Mouse (Mus musculus) lung, embryonic 16.5 days (tissue): Measurements from ENCODE around the gene Rnf208. TPM values are rescaled to one million over a fixed set of nuclear protein-coding genes. Genes with fewer than 3 reads are reported as not detected.

Source experiments
- ATAC-seq: fragments of 200-750 bp; cut with Nextera tagmentation; 2 replicates; pipeline ENCODE4 v1.8.0; 2017; ENCODE audit warnings: low read depth, mild to moderate bottlenecking, moderate library complexity
- H3K27ac ChIP-seq: fragments of 300-500 bp; sonication (generic); 2 replicates; pipeline ENCODE4 v1.5.1; 2014; ENCODE audit warnings: mild to moderate bottlenecking, control low read depth, low read length
- H3K27me3 ChIP-seq: fragments of 300-500 bp; sonication (generic); 2 replicates; pipeline ENCODE4 v1.6.1; 2014; ENCODE audit warnings: low read depth, low read length, mixed read lengths; ENCODE audit not compliant: control insufficient read depth, insufficient read depth
- H3K36me3 ChIP-seq: fragments of 300-500 bp; sonication (generic); 2 replicates; pipeline ENCODE4 v1.6.1; 2014; ENCODE audit warnings: low read length; ENCODE audit not compliant: control insufficient read depth, insufficient read depth
- H3K4me1 ChIP-seq: fragments of 300-500 bp; sonication (generic); replicated peaks from 2 replicates; pipeline ENCODE4 v1.6.1; 2014; ENCODE audit warnings: low read length, mixed read lengths; ENCODE audit not compliant: control insufficient read depth, insufficient read depth
- H3K4me2 ChIP-seq: fragments of 300-500 bp; sonication (generic); 2 replicates; pipeline ENCODE4 v1.6.1; 2014; ENCODE audit warnings: low read depth, low read length, control low read depth
- H3K4me3 ChIP-seq: fragments of 300-500 bp; sonication (generic); 2 replicates; pipeline ENCODE4 v1.5.1; 2014; ENCODE audit warnings: mild to moderate bottlenecking, low read length, control low read depth
- H3K9ac ChIP-seq: fragments of 300-500 bp; sonication (generic); 2 replicates; pipeline ENCODE4 v1.6.1; 2014; ENCODE audit warnings: low read length, control low read depth
- H3K9me3 ChIP-seq: fragments of 300-500 bp; sonication (generic); 2 replicates; pipeline ENCODE4 v1.6.1; 2016; ENCODE audit warnings: low read length; ENCODE audit not compliant: control insufficient read depth
- WGBS: fragments of 180-500 bp; shearing (Covaris S2); extraction: QIAGEN DNeasy Blood & Tissue Kit; methylation state at CpG from one replicate; pipeline ENCODE4 v1.1.7; 2014; 5-methylcytosine and 5-hydroxymethylcytosine counted together
- polyA plus RNA-seq: library from polyadenylated mRNA; unstranded; fragments of >200 nt; fragmentation: Nextera tagmentation; extraction: Ambion mirVana; gene quantifications from 2 replicates; pipeline ENCODE4 v1.2.1, GENCODE M21; 2015

Rnf208 gene
- polyA plus RNA-seq, 1 experiment from 2014 or later = 9.1 TPM

DNA sequence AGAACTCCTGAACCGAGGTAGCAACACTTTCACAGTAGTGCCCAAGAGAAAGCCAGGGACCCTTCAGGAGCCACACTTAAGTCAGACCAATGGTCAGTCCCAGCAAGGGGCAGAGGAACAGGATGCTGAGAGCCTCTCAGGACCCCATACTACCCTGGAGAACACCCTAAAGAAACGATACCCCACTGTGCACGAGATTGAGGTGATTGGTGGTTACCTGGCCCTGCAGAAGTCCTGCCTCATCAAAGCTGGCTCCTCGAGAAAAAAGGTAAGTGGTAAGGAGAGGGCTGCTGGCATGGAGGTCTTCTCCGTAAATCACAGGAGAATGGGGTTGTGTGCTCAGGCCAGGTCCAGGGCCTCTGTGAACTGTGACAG lies 22.2 kb downstream of the Rnf208 start:
- no peaks in the 10 kb centered on the region for H3K9me3 ChIP-seq

DNA sequence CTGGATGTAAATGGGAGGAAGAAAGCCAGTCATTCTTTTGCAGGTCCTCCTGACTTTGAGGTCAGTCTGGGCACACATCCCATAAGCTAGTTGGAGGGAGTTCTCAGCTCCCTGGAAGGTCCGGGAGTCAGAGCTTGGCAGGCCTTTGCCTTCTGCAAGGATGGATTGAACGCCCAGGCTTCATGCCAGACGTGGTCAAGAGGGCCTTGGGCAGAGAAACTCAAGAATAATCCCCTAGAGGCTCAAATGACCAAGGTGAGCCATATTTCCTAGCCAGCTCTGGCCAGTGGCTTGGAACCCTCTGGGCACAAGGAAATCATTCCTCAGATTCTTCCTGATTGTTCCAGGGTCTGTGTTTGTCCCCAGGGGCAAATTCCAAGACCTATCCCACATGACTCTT lies 22.8 kb downstream of the Rnf208 start:
- Histone ChIP-seq H3K4me2 (0 out of 2 replicates have a peak overlapping the region, but pooled peaks have one; percentile 10), H3K36me3 (peaks cover 2% of the 10 kb centered on the region; the same call in 1 of the 2 replicates), H3K27me3 (peaks cover 5% of the 10 kb centered on the region), H3K9me3 (no peaks in the 10 kb centered on the region), H3K9ac (no peak overlapping the region), H3K4me1 (peaks cover 32% of the 10 kb centered on the region), H3K4me3 (no peak overlapping the region), H3K27ac (no peak overlapping the region)
- 66% methylated on average over 3 of the region's 3 CpGs for WGBS
- no peak for ATAC-seq

More for the DNA sequence above, 22.2 kb downstream of the Rnf208 start:
- ATAC-seq = no peak
- Histone ChIP-seq H3K36me3 (no peaks in the 10 kb centered on the region), H3K27ac (no peak overlapping the region), H3K4me1 (peaks cover 32% of the 10 kb centered on the region), H3K4me3 (no peak overlapping the region), H3K27me3 (peaks cover 5% of the 10 kb centered on the region), H3K9ac (no peak overlapping the region), H3K4me2 (no peak overlapping the region)
- whole genome bisulfite sequencing = 65% methylated on average over 5 of the region's 5 CpGs

DNA sequence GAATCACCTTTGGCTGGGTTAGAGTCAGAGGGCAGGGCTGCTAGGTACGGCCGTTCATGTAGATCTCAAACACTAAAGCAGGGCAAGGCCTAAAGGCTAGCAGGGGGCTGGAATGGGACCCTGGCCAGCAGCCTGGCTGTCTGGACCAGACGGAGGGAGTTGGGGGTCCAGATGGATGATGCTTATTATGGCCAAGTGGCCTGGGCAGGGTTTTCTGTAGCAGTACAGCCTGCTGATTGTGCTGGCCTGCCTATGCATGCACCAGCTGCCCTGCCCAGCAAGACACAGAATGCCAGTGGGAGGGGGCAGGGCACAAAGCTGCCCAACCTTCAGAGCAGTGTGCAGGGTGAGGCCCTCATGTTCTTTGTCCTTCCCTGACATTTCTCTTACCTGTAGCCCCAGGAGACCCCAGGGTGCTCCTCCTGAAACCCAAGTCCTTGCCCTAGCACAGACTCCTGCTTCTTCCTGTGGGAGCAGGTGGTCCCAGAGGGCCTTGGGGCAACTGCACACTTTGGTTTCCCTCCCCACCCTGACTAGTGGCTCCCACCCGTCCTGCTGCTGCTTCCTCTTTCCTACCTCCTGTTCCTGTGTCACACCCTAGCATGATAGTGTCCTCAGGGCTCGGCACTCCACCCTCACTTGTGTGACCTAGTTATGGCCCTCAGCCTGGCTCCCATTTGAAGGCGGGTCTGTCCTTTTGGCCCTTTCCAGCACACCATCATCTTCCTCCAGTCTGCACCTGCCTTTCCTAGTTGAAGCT lies 24.0 kb downstream of the Rnf208 start:
- ATAC-seq = no peak
- peaks cover 5% of the 10 kb centered on the region for H3K27me3 ChIP-seq
- peaks cover 34% of the 10 kb centered on the region for H3K4me1 ChIP-seq
- no peak overlapping the region for H3K27ac ChIP-seq
- no peak overlapping the region for H3K4me3 ChIP-seq
- WGBS = 61% methylated on average over 6 of the region's 6 CpGs
- H3K9me3 ChIP-seq = no peaks in the 10 kb centered on the region
- peaks cover 3% of the 10 kb centered on the region; the same call in 1 of the 2 replicates for H3K36me3 ChIP-seq
- 0 out of 2 replicates have a peak overlapping the region, but pooled peaks have one; percentile 8 for H3K4me2 ChIP-seq
- H3K9ac ChIP-seq = peak overlapping the region; percentile 26; the same call in 1 of the 2 replicates

DNA sequence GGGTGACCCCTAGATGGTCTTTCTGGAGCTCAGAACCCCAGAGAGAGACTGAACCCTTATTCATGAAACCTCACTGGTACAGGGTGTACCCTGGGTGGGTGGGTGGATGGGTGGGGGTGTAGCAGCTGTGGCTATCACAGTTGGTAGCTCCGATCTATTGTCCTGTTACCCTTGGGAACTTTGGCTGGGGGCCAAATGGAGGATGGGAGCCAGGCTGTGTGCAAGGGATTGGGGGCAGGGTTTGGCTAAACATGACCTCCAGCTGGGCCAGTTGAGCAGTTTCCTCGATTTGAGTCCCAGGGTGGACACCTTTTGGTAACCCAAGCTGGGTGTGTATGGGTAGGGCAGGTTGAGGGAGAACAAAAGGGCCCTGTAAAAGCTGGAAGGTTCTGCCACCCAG lies 24.7 kb downstream of the Rnf208 start:
- Histone ChIP-seq H3K27me3 (peaks cover 5% of the 10 kb centered on the region), H3K4me1 (peaks cover 39% of the 10 kb centered on the region), H3K9me3 (no peaks in the 10 kb centered on the region), H3K36me3 (peaks cover 3% of the 10 kb centered on the region; the same call in 1 of the 2 replicates), H3K4me3 (no peak overlapping the region), H3K4me2 (no peak overlapping the region), H3K9ac (no peak overlapping the region), H3K27ac (no peak overlapping the region)
- 35% methylated on average over 2 of the region's 2 CpGs for WGBS
- no peak for ATAC-seq

DNA sequence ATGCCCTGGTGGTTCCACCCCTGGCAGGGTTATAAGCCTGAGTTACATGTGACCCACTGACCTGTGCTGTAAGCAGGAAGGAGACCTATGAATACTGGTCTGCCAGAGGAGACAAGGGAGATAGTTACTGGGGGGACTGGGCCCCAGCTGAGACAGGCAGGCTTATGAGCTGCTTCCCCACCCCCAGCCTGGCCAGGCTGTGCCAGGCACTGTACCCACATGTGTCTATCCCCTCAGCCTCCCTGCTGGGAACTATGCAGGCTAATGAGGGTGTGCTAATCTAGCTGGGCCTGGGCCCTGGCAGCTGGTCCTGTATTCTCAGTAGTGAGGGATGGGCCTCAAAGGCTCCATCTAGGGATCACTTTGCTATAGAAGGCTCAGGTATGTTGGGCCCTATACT lies 25.2 kb downstream of the Rnf208 start:
- H3K36me3 ChIP-seq = peaks cover 3% of the 10 kb centered on the region; the same call in 1 of the 2 replicates
- no peak overlapping the region for H3K9ac ChIP-seq
- H3K27me3 ChIP-seq = peaks cover 5% of the 10 kb centered on the region
- peaks cover 36% of the 10 kb centered on the region for H3K4me1 ChIP-seq
- H3K9me3 ChIP-seq = no peaks in the 10 kb centered on the region
- no peak overlapping the region for H3K4me3 ChIP-seq
- ATAC-seq = no peak
- H3K27ac ChIP-seq = no peak overlapping the region
- no peak overlapping the region for H3K4me2 ChIP-seq

DNA sequence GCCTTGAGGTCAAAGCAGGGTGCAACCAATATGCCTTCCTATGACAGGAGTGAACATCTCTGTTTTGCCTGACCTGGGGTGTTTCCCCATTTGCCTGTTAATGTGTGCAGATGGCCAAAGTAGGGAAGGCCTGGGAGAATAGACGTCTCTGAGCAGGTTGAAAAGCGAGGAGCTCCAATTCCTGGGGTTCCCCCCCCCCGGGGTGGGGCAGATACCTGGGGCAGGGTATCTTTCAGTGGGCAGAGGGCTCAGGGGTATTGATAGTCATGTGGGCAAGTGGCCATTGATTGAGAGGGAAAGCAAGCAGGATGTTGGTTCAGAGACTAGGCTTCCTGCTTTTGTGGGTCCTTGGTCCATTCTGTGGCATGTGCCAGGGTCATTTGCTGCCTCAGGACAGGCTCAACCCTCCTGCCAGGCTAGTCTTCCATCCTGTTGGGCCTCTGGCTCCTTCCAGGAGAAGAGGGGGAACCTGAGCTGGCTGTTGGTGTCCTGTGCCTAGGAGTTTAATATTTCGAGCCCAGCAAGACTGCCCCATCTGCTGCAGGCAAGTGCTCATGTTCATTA lies 25.8 kb downstream of the Rnf208 start:
- no peak overlapping the region for H3K27ac ChIP-seq
- ATAC-seq = no peak
- H3K4me1 ChIP-seq = peaks cover 36% of the 10 kb centered on the region
- H3K9me3 ChIP-seq = no peaks in the 10 kb centered on the region
- H3K4me3 ChIP-seq = no peak overlapping the region
- no peak overlapping the region for H3K4me2 ChIP-seq
- H3K27me3 ChIP-seq = peaks cover 5% of the 10 kb centered on the region
- peaks cover 3% of the 10 kb centered on the region; the same call in 1 of the 2 replicates for H3K36me3 ChIP-seq
- WGBS = 63% methylated on average over 4 of the region's 4 CpGs
- no peak overlapping the region for H3K9ac ChIP-seq

DNA sequence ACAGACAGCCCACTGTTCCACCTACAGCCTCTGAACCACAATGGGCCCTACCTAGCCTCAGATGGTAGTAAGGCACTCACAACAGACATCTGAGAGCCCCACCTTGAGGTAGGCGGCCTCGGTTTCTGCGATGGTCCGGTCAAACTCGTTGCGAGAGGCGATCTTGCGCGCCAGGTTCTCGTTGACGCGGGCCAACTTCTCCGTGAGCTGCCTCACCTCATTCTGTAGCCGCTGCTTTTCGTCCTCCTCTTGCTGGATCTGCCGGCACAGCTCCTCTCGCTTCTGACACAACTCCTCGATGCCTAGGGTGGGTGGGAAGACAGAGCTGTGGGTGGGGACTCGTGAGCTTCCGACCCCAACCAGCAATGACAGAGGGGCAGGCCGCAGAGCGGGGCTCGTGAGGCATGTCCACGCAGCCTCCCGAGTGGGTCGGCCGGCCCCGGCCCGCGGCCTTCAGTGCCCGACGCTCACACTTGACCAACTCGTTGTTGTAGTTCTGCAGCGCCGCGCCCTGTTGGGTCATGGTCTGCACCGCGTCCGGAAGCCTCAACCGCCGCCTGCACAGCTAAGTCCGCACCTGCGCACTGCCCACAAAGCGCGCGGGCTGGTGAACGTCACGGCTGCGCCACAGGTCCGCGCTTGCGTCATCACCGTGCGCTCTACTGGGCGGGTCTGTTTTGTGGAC lies 29.9 kb downstream of the Rnf208 start, which contains the start of the genes Ssna1 and Anapc2:
Ssna1 (minus strand) TSS at position 612 of the 685 bp plus-strand sequence.
Anapc2 (plus strand) TSS at position 652 of the 685 bp plus-strand sequence.
- H3K9ac ChIP-seq = peak within 1 kb of the TSS; percentile 89
- WGBS = under 1% methylated on average over 54 of the region's 55 CpGs
- H3K4me2 ChIP-seq = peak within 1 kb of the TSS; percentile 88
- H3K27ac ChIP-seq = peak within 1 kb of the TSS; percentile 82
- no peaks in the 10 kb centered on the region for H3K9me3 ChIP-seq
- H3K4me3 ChIP-seq = peak within 1 kb of the TSS; percentile 79
- H3K27me3 ChIP-seq = no peaks in the 10 kb centered on the region
- peaks cover 16% of the 10 kb centered on the region for H3K4me1 ChIP-seq
- ATAC-seq = peak; percentile 97
- peaks cover 24% of the 10 kb centered on the region for H3K36me3 ChIP-seq

DNA sequence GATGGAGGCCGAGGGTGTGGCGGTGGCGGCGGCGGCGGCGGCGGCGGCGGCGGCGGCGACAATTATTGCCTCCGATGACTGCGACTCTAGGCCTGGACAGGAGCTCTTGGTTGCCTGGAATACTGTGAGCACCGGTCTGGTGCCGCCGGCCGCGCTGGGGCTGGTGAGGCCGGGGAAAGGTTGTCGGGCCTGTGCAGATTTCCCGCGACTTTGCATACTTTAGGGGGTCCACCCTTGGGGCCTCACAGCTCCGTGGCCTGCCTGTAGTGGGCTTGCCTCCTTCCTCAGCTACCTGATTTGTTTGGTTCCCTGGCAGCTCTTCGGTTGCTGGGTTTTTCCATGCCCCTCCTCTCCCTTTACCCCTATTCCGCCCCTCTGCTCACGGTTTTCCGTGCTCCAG lies 30.5 kb downstream of the Rnf208 start:
- Histone ChIP-seq H3K36me3 (peaks cover 28% of the 10 kb centered on the region), H3K9me3 (no peaks in the 10 kb centered on the region), H3K4me3 (peak overlapping the region; percentile 79), H3K9ac (peak overlapping the region; percentile 89), H3K27ac (no peak overlapping the region), H3K27me3 (no peaks in the 10 kb centered on the region), H3K4me2 (peak overlapping the region; percentile 88), H3K4me1 (peaks cover 16% of the 10 kb centered on the region)
- WGBS = under 1% methylated on average over 27 of the region's 29 CpGs
- ATAC-seq = peak; percentile 59

DNA sequence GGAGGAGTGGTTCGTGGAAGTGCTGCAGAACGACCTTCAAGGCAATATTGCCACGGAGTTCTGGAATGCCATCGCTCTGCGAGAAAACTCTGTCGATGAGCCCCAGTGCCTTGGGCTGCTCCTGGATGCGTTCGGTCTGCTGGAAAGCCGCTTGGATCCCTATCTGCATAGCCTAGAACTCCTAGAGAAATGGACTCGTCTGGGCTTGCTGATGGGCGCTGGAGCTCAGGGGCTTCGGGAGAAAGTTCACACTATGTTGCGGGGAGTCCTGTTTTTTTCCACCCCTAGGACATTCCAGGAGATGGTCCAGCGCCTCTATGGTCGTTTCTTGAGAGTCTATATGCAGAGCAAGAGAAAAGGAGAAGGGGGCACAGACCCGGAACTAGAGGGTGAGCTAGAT lies 31.0 kb downstream of the Rnf208 start:
- ATAC-seq = no peak
- Histone ChIP-seq H3K27me3 (no peaks in the 10 kb centered on the region), H3K4me1 (peaks cover 16% of the 10 kb centered on the region), H3K4me2 (peak overlapping the region; percentile 88), H3K4me3 (peak overlapping the region; percentile 79), H3K9me3 (no peaks in the 10 kb centered on the region), H3K9ac (peak overlapping the region; percentile 89), H3K27ac (no peak overlapping the region), H3K36me3 (peaks cover 33% of the 10 kb centered on the region)
- WGBS = 26% methylated on average over 16 of the region's 16 CpGs
